Mouse (Mus musculus) thymus, postnatal 10 days (tissue): ENCODE results near the gene Kcnk1.

ENCODE experiments used
- DNase-seq, 2 experiments: peaks; one replicate each; pipeline ENCODE4 v3.0.0; 2021; ENCODE audit warnings: low spot score in 2 of 2

The Kcnk1 gene

GRCm38 (mm10) chr8:125996031-125996839, 1.3 kb downstream of the Kcnk1 start:
- DNase-seq, result no peak

- no peak for DNase-seq
These were observed 2.0 kb downstream of the Kcnk1 start for GRCm38 (mm10) chr8:125996980-125997379.

- DNase-seq, result no peak
These were observed 2.6 kb downstream of the Kcnk1 start for GRCm38 (mm10) chr8:125997550-125997949.

- DNase-seq, result no peak
These were observed 4.9 kb downstream of the Kcnk1 start for GRCm38 (mm10) chr8:125999842-126000395.

- DNase-seq, result no peak
These were observed 8.6 kb downstream of the Kcnk1 start for GRCm38 (mm10) chr8:126003546-126003945.

GRCm38 (mm10) chr8:126004953-126005352, 10.0 kb downstream of the Kcnk1 start:
- no peak for DNase-seq

- DNase-seq, result no peak
These were observed 11.5 kb downstream of the Kcnk1 start for GRCm38 (mm10) chr8:126006310-126006990.

GRCm38 (mm10) chr8:126007538-126008330, 12.8 kb downstream of the Kcnk1 start:
- DNase-seq, result no peak

GRCm38 (mm10) chr8:126008945-126009344, 14.0 kb downstream of the Kcnk1 start:
- no peak for DNase-seq

- no peak for DNase-seq
These were observed 15.9 kb downstream of the Kcnk1 start for GRCm38 (mm10) chr8:126010900-126011299.

- DNase-seq, result no peak
These were observed 17.4 kb downstream of the Kcnk1 start for GRCm38 (mm10) chr8:126012334-126012733.

- DNase-seq, result no peak
These were observed 18.7 kb downstream of the Kcnk1 start for GRCm38 (mm10) chr8:126013646-126014045.

- no peak for DNase-seq
These were observed 27.0 kb downstream of the Kcnk1 start for GRCm38 (mm10) chr8:126021932-126022331.

- no peak for DNase-seq
These were observed 28.8 kb downstream of the Kcnk1 start for GRCm38 (mm10) chr8:126023706-126024305.

- DNase-seq, result no peak
These were observed 29.9 kb downstream of the Kcnk1 start for GRCm38 (mm10) chr8:126024891-126025290.

- no peak for DNase-seq
These were observed 31.2 kb downstream of the Kcnk1 start for GRCm38 (mm10) chr8:126026121-126026520.

- DNase-seq, result no peak
These were observed 31.6 kb downstream of the Kcnk1 start for GRCm38 (mm10) chr8:126026584-126026983.

GRCm38 (mm10) chr8:126027486-126027885, 32.5 kb downstream of the Kcnk1 start:
- DNase-seq, result no peak

GRCm38 (mm10) chr8:126028941-126029340, 34.0 kb downstream of the Kcnk1 start:
- no peak for DNase-seq

- DNase-seq, result no peak
These were observed 37.8 kb downstream of the Kcnk1 start for GRCm38 (mm10) chr8:126032776-126033175.

GRCm38 (mm10) chr8:126035046-126035445, 40.1 kb downstream of the Kcnk1 start:
- DNase-seq, result no peak

- no peak for DNase-seq
These were observed 41.4 kb downstream of the Kcnk1 start for GRCm38 (mm10) chr8:126036340-126036739.
